Mouse (Mus musculus): ENCODE results near the gene Olfr1443. TPM values are rescaled to one million over a fixed set of nuclear protein-coding genes. Genes with fewer than 3 reads are reported as not detected.

The Olfr1443 gene
- polyA plus RNA-seq (2012; rRNA removed) = not detected in 2 replicates

GRCm38 (mm10) chr19:12677812-12678211 lies at the start of gene Olfr1443:
Olfr1443 (plus strand) TSS chr19:12678112.

GRCm38 (mm10) chr19:12633176-12633575 lies 44.7 kb upstream of the Olfr1443 start, which contains the start of gene Glyat:
Glyat (plus strand) TSS chr19:12633308.

GRCm38 (mm10) chr19:12670139-12670538 lies 7.8 kb upstream of the Olfr1443 start, which contains the start of gene Olfr1442:
Olfr1442 (plus strand) TSS chr19:12670439.

GRCm38 (mm10) chr19:12695590-12695989 lies 17.7 kb downstream of the Olfr1443 start, which contains the start of gene Keg1:
Keg1 (plus strand) TSS chr19:12695786.

Other genes starting within 250 kb of the Olfr1443 start
- gene Mpeg1, start 217.3 kb upstream of the Olfr1443 start, polyA plus RNA-seq (2012; rRNA removed) = 5.6 and 7.0 TPM in 2 replicates
- 32.4 and 37.7 TPM in 2 replicates for gene Dtx4, start 176.7 kb upstream of the Olfr1443 start, polyA plus RNA-seq (2012; rRNA removed)
- gene Fam111a, start 132.4 kb upstream of the Olfr1443 start, polyA plus RNA-seq (2012; rRNA removed) = 0.42 and 0.52 TPM in 2 replicates
- gene Gm4952, start 78.1 kb upstream of the Olfr1443 start, polyA plus RNA-seq (2012; rRNA removed) = 0.09 TPM in 1 of 2 replicates, not detected in the other
- not detected in 2 replicates for gene Glyat, start 44.8 kb upstream of the Olfr1443 start, polyA plus RNA-seq (2012; rRNA removed)
- gene Olfr1442, start 7.7 kb upstream of the Olfr1443 start, polyA plus RNA-seq (2012; rRNA removed) = not detected in 2 replicates
- not detected in 2 replicates for gene Keg1, start 17.7 kb downstream of the Olfr1443 start, polyA plus RNA-seq (2012; rRNA removed)
- 0.58 TPM in 1 of 2 replicates, not detected in the other for gene Cntf, start 87.5 kb downstream of the Olfr1443 start, polyA plus RNA-seq (2012; rRNA removed)
- gene Zfp91, start 118.0 kb downstream of the Olfr1443 start, polyA plus RNA-seq (2012; rRNA removed) = 12.1 and 13.4 TPM in 2 replicates
- gene Lpxn, start 118.1 kb downstream of the Olfr1443 start, polyA plus RNA-seq (2012; rRNA removed) = 2.4 and 2.7 TPM in 2 replicates
- gene Gm5244, start 168.6 kb downstream of the Olfr1443 start, polyA plus RNA-seq (2012; rRNA removed) = not detected in 2 replicates
- not detected in 2 replicates for gene Olfr1444, start 179.2 kb downstream of the Olfr1443 start, polyA plus RNA-seq (2012; rRNA removed)
- not detected in 2 replicates for gene Olfr1445, start 205.7 kb downstream of the Olfr1443 start, polyA plus RNA-seq (2012; rRNA removed)
- gene Olfr1446, start 215.4 kb downstream of the Olfr1443 start, polyA plus RNA-seq (2012; rRNA removed) = not detected in 2 replicates
- gene Olfr1447, start 225.6 kb downstream of the Olfr1443 start, polyA plus RNA-seq (2012; rRNA removed) = not detected in 2 replicates
- gene Olfr1448, start 246.3 kb downstream of the Olfr1443 start, polyA plus RNA-seq (2012; rRNA removed) = not detected in 2 replicates